Mouse (Mus musculus): ENCODE measurements around the gene Olfr373. TPM values are rescaled to one million over a fixed set of nuclear protein-coding genes. Genes with fewer than 3 reads are reported as not detected.
"Not testable (repeated sequence)": the region's sequence is repeated elsewhere in the genome, so short reads cannot be mapped to it uniquely, and the experiment has no call there.

Olfr373 gene
- polyA plus RNA-seq, 1 experiment: 0.15 TPM

GRCm38 (mm10) chr8:72112486-72112885 lies 29.5 kb downstream of the Olfr373 start:
- H3K4me3 ChIP-seq (ENCODE audit: low read depth, low read length): no peak overlapping the region
- H3K36me3 ChIP-seq (ENCODE audit: control insufficient read depth, insufficient read depth, low read length, poor library complexity, severe bottlenecking): no peaks in the 10 kb centered on the region
- TF ChIP-seq EP300 (IDR thresholded peaks at IDR 0.05; ENCODE audit: insufficient read depth, low read depth, low read length) (no peak), CTCF (IDR thresholded peaks at IDR 0.05; ENCODE audit: low read depth, low read length) (peak; percentile 4), POLR2A (IDR thresholded peaks at IDR 0.05; ENCODE audit: insufficient read depth, low read length) (no peak)
- no peak overlapping the region for H3K9ac ChIP-seq (ENCODE audit: low read depth, poor library complexity, severe bottlenecking)
- H3K4me1 ChIP-seq (ENCODE audit: control insufficient read depth, insufficient read depth, low read length): no peaks in the 10 kb centered on the region
- no peak overlapping the region for H3K27ac ChIP-seq (ENCODE audit: insufficient read depth, low read length)
- no peaks in the 10 kb centered on the region for H3K9me3 ChIP-seq (replicated peaks; ENCODE audit: control insufficient read depth, insufficient read depth, low read length, poor library complexity, severe bottlenecking)
- H3K27me3 ChIP-seq (ENCODE audit: control insufficient read depth, insufficient read depth, low read length, poor library complexity, severe bottlenecking): no peaks in the 10 kb centered on the region

- Histone ChIP-seq H3K4me3 (ENCODE audit: low read depth, low read length) (no peak overlapping the region), H3K9ac (ENCODE audit: low read depth, poor library complexity, severe bottlenecking) (no peak overlapping the region), H3K27ac (ENCODE audit: insufficient read depth, low read length) (no peak overlapping the region), H3K27me3 (ENCODE audit: control insufficient read depth, insufficient read depth, low read length, poor library complexity, severe bottlenecking) (no peaks in the 10 kb centered on the region; the same call in 1 of the 2 replicates), H3K9me3 (replicated peaks; ENCODE audit: control insufficient read depth, insufficient read depth, low read length, poor library complexity, severe bottlenecking) (no peaks in the 10 kb centered on the region), H3K4me1 (ENCODE audit: control insufficient read depth, insufficient read depth, low read length) (no peaks in the 10 kb centered on the region), H3K36me3 (ENCODE audit: control insufficient read depth, insufficient read depth, low read length, poor library complexity, severe bottlenecking) (no peaks in the 10 kb centered on the region)
- TF ChIP-seq CTCF (IDR thresholded peaks at IDR 0.05; ENCODE audit: low read depth, low read length) (no peak), EP300 (IDR thresholded peaks at IDR 0.05; ENCODE audit: insufficient read depth, low read depth, low read length) (no peak)
Measured at GRCm38 (mm10) chr8:72115202-72115601, 32.2 kb downstream of the Olfr373 start.

- Histone ChIP-seq H3K27me3 (ENCODE audit: control insufficient read depth, insufficient read depth, low read length, poor library complexity, severe bottlenecking) (no peaks in the 10 kb centered on the region; the same call in 1 of the 2 replicates), H3K9me3 (replicated peaks; ENCODE audit: control insufficient read depth, insufficient read depth, low read length, poor library complexity, severe bottlenecking) (no peaks in the 10 kb centered on the region), H3K9ac (ENCODE audit: low read depth, poor library complexity, severe bottlenecking) (no peak overlapping the region), H3K27ac (ENCODE audit: insufficient read depth, low read length) (no peak overlapping the region), H3K36me3 (ENCODE audit: control insufficient read depth, insufficient read depth, low read length, poor library complexity, severe bottlenecking) (no peaks in the 10 kb centered on the region), H3K4me1 (ENCODE audit: control insufficient read depth, insufficient read depth, low read length) (no peaks in the 10 kb centered on the region), H3K4me3 (ENCODE audit: low read depth, low read length) (no peak overlapping the region)
- TF ChIP-seq EP300 (IDR thresholded peaks at IDR 0.05; ENCODE audit: insufficient read depth, low read depth, low read length) (no peak), POLR2A (IDR thresholded peaks at IDR 0.05; ENCODE audit: insufficient read depth, low read length) (no peak), CTCF (IDR thresholded peaks at IDR 0.05; ENCODE audit: low read depth, low read length) (no peak)
Measured at GRCm38 (mm10) chr8:72118616-72119015, 35.6 kb downstream of the Olfr373 start.

GRCm38 (mm10) chr8:72121486-72121885 lies 38.5 kb downstream of the Olfr373 start:
- not testable (repeated sequence) for H3K27ac ChIP-seq (ENCODE audit: insufficient read depth, low read length); H3K4me1 ChIP-seq (ENCODE audit: control insufficient read depth, insufficient read depth, low read length); H3K9ac ChIP-seq (ENCODE audit: low read depth, poor library complexity, severe bottlenecking); H3K36me3 ChIP-seq (ENCODE audit: control insufficient read depth, insufficient read depth, low read length, poor library complexity, severe bottlenecking); H3K9me3 ChIP-seq (replicated peaks; ENCODE audit: control insufficient read depth, insufficient read depth, low read length, poor library complexity, severe bottlenecking); H3K27me3 ChIP-seq (ENCODE audit: control insufficient read depth, insufficient read depth, low read length, poor library complexity, severe bottlenecking); H3K4me3 ChIP-seq (ENCODE audit: low read depth, low read length)

- TF ChIP-seq CTCF (IDR thresholded peaks at IDR 0.05; ENCODE audit: low read depth, low read length): no peak
- no peak for TF ChIP-seq POLR2A (IDR thresholded peaks at IDR 0.05; ENCODE audit: insufficient read depth, low read length)
- no peak for TF ChIP-seq EP300 (IDR thresholded peaks at IDR 0.05; ENCODE audit: insufficient read depth, low read depth, low read length)
- Histone ChIP-seq H3K9me3 (replicated peaks; ENCODE audit: control insufficient read depth, insufficient read depth, low read length, poor library complexity, severe bottlenecking) (peaks cover 6% of the 10 kb centered on the region), H3K27ac (ENCODE audit: insufficient read depth, low read length) (no peak overlapping the region), H3K36me3 (ENCODE audit: control insufficient read depth, insufficient read depth, low read length, poor library complexity, severe bottlenecking) (no peaks in the 10 kb centered on the region), H3K27me3 (ENCODE audit: control insufficient read depth, insufficient read depth, low read length, poor library complexity, severe bottlenecking) (no peaks in the 10 kb centered on the region; the same call in 1 of the 2 replicates), H3K4me1 (ENCODE audit: control insufficient read depth, insufficient read depth, low read length) (no peaks in the 10 kb centered on the region), H3K4me3 (ENCODE audit: low read depth, low read length) (no peak overlapping the region), H3K9ac (ENCODE audit: low read depth, poor library complexity, severe bottlenecking) (no peak overlapping the region)
Measured at GRCm38 (mm10) chr8:72121997-72122396, 39.0 kb downstream of the Olfr373 start.

- H3K9ac ChIP-seq (ENCODE audit: low read depth, poor library complexity, severe bottlenecking): no peak overlapping the region
- H3K27ac ChIP-seq (ENCODE audit: insufficient read depth, low read length): no peak overlapping the region
- no peaks in the 10 kb centered on the region; the same call in 1 of the 2 replicates for H3K27me3 ChIP-seq (ENCODE audit: control insufficient read depth, insufficient read depth, low read length, poor library complexity, severe bottlenecking)
- no peak overlapping the region for H3K4me3 ChIP-seq (ENCODE audit: low read depth, low read length)
- peaks cover 6% of the 10 kb centered on the region for H3K9me3 ChIP-seq (replicated peaks; ENCODE audit: control insufficient read depth, insufficient read depth, low read length, poor library complexity, severe bottlenecking)
- no peaks in the 10 kb centered on the region for H3K36me3 ChIP-seq (ENCODE audit: control insufficient read depth, insufficient read depth, low read length, poor library complexity, severe bottlenecking)
- TF ChIP-seq EP300 (IDR thresholded peaks at IDR 0.05; ENCODE audit: insufficient read depth, low read depth, low read length): no peak
- no peak for TF ChIP-seq POLR2A (IDR thresholded peaks at IDR 0.05; ENCODE audit: insufficient read depth, low read length)
- no peaks in the 10 kb centered on the region for H3K4me1 ChIP-seq (ENCODE audit: control insufficient read depth, insufficient read depth, low read length)
Measured at GRCm38 (mm10) chr8:72127834-72128233, 44.9 kb downstream of the Olfr373 start.

All from ES-Bruce4 (cell line).